Mouse (Mus musculus) myocyte (in vitro differentiated cells): ENCODE results near the gene Inca1.

Source experiments
- CEBPB ChIP-seq: IDR thresholded peaks from 2 replicates; pipeline ENCODE4 v1.6.1; 2011; ENCODE audit warnings: mild to moderate bottlenecking, moderate library complexity; ENCODE audit not compliant: poor library complexity, insufficient read depth, severe bottlenecking
- E2F4 ChIP-seq: IDR thresholded peaks from one replicate; pipeline ENCODE4 v1.6.1; 2011; ENCODE audit warnings: mild to moderate bottlenecking, control low read depth, moderate library complexity; ENCODE audit not compliant: insufficient read depth
- MAX ChIP-seq: IDR thresholded peaks from one replicate; pipeline ENCODE4 v1.6.1; 2011; ENCODE audit warnings: low read depth, mild to moderate bottlenecking, control low read depth
- MYOD1 ChIP-seq, 3 experiments: IDR thresholded peaks; one replicate each; pipeline ENCODE4 v1.6.1; 2011; ENCODE audit warnings: control low read depth in 2 of 3, low read depth in 2 of 3, mild to moderate bottlenecking in 2 of 3, moderate library complexity in 1 of 3; ENCODE audit not compliant: insufficient read length in 2 of 3, control insufficient read depth in 1 of 3
- MYOG ChIP-seq, 3 experiments: IDR thresholded peaks; one replicate each; pipeline ENCODE4 v1.6.1; 2011; ENCODE audit warnings: control low read depth in 2 of 3, low read depth in 2 of 3, mild to moderate bottlenecking in 2 of 3; ENCODE audit not compliant: insufficient read length in 2 of 3, control insufficient read depth in 1 of 3, insufficient read depth in 1 of 3
- POLR2A ChIP-seq: IDR thresholded peaks from one replicate; pipeline ENCODE4 v1.6.1; 2011; ENCODE audit warnings: low read depth, mild to moderate bottlenecking, control low read depth, moderate library complexity; ENCODE audit not compliant: insufficient read length
- POLR2AphosphoS2 ChIP-seq: IDR thresholded peaks from one replicate; pipeline ENCODE4 v1.6.1; 2011; ENCODE audit warnings: low read depth, control low read depth; ENCODE audit not compliant: insufficient read length
- REST ChIP-seq: IDR thresholded peaks from one replicate; pipeline ENCODE4 v1.6.1; 2011; ENCODE audit warnings: mild to moderate bottlenecking, control low read depth, moderate library complexity; ENCODE audit not compliant: insufficient read depth, insufficient read length
- TCF12 ChIP-seq: IDR thresholded peaks from one replicate; pipeline ENCODE4 v1.6.1; 2011; ENCODE audit warnings: mild to moderate bottlenecking, control low read depth; ENCODE audit not compliant: poor library complexity, insufficient read depth, severe bottlenecking
- TCF3 ChIP-seq: IDR thresholded peaks from one replicate; pipeline ENCODE4 v1.6.1; 2011; ENCODE audit warnings: low read depth, control low read depth; ENCODE audit not compliant: insufficient read length
- USF1 ChIP-seq: IDR thresholded peaks from one replicate; pipeline ENCODE4 v1.6.1; 2011; ENCODE audit warnings: low read depth, mild to moderate bottlenecking, control low read depth, moderate library complexity

- TF ChIP-seq TCF12: no peak
- TF ChIP-seq CEBPB: no peak
- TF ChIP-seq USF1: no peak
- TF ChIP-seq MYOD1 (IDR thresholded peaks at IDR 0.05; ENCODE audit: control insufficient read depth in 1 of 3, insufficient read length in 2 of 3, low read depth in 2 of 3): no peak
- peak; percentile 75 for TF ChIP-seq POLR2AphosphoS2
- peak; percentile 82 for TF ChIP-seq POLR2A
- TF ChIP-seq MYOG (IDR thresholded peaks at IDR 0.05; ENCODE audit: control insufficient read depth in 1 of 3, insufficient read depth in 1 of 3, insufficient read length in 2 of 3, low read depth in 2 of 3): no peak
- TF ChIP-seq MAX: no peak
- no peak for TF ChIP-seq E2F4
- no peak for TF ChIP-seq REST
- TF ChIP-seq TCF3: no peak
Measured at GRCm38 (mm10) chr11:70687601-70688199, 12.3 kb downstream of the Inca1 start, which contains the start of gene Camta2.
